Mouse (Mus musculus): ENCODE data around the gene Zfp831.

DNA sequence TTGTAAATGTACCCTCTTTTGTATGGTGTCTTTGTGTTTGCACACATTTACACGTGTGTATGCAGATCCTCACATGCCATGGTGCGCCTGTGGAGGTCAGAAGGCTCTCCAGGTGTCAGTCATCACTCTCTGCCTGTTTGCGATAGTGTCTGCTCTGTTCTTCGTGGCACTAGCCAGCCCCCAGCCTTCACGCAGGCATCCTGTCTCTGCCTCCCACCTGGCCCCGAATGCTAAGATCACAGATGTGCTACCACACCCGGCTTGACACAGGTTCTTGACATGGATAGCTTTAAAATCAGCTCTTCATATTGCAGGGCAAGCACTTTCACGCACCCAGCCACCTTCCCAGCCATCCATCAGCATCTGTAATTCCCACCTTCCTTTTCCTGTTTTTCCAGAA is 16.3 kb upstream of the Zfp831 start:
- TF ChIP-seq CTCF (IDR thresholded peaks at IDR 0.05; ENCODE audit: borderline replicate concordance, insufficient read depth, low read depth, low read length), result no peak
- TF ChIP-seq POLR2A (IDR thresholded peaks at IDR 0.05; ENCODE audit: borderline replicate concordance, insufficient read depth, low read length), result no peak

Measured in cerebellum, adult 2 months (tissue).